Mouse (Mus musculus): Measurements from ENCODE around the gene Zcchc7.
A peak's percentile ranks its signal among the peaks of the same experiment; 100 is the strongest.

Gene Zcchc7

DNA sequence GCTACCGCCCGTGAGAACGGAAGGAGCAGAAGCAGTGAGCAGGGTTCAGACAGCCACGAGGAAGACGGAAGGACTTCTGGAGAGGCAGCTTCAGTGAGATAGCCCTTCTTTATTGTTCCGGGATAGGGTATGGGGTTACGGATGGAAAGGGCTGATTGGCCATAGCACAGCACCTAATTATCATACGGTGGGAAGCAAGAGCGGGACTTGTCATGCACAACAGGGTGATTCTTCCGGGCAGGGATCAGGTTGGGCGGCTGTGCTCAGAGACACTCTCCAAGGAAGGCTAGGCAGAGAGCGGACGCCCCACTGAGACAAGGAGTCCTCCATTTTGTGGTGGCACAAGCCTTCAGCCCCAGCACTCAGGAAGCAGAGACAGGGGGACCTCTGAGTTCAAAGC is 203.5 kb downstream of the Zcchc7 start:
- no peak for DNase-seq (ENCODE audit: low spot score in 2 of 2)

- DNase-seq (ENCODE audit: low spot score in 2 of 2): no peak
These were observed 207.5 kb downstream of the Zcchc7 start for GRCm38 (mm10) chr4:44963156-44963555.

GRCm38 (mm10) chr4:44965175-44965574 is 209.5 kb downstream of the Zcchc7 start:
- DNase-seq (ENCODE audit: low spot score in 2 of 2): no peak

DNA sequence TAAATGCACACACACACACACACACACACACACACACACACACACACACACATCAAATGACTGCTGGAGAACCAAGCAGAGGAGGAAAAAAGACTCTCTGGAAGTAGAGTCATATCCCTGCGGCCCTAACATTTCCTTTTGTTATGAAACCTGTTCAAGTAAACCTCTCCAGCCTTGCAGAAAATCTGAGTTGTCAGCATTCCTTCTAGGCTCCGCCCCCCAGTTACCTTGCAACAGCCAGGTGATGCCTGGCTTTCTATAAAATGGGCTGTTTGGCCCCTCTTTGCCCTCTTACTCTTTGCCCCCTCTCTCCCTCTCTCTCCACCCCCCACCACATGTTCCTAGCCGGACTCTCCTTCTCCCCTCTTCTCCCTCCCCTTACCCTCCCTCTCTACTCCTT is 210.1 kb downstream of the Zcchc7 start:
- no peak for DNase-seq (ENCODE audit: low spot score in 2 of 2)

DNA sequence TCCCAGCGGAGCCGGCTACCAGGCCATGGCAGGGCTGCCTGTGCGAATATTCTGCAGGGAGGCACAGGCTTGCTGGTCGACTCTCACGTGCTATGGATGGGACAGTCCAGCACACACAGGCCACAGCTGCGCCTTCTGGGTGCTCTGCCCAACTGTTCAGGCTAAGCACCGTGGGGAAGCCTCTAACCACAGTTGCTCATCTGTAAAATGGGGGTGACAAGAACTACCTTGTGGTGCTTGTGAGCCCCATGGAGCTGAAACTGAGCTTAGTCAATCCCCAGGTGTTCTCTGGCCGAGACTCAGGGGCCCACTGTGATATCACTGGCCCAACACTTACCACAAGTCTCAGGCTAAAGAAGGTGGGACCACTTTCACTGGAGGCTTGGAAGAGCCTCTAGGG is 211.7 kb downstream of the Zcchc7 start:
- DNase-seq (ENCODE audit: low spot score in 2 of 2): no peak

DNA sequence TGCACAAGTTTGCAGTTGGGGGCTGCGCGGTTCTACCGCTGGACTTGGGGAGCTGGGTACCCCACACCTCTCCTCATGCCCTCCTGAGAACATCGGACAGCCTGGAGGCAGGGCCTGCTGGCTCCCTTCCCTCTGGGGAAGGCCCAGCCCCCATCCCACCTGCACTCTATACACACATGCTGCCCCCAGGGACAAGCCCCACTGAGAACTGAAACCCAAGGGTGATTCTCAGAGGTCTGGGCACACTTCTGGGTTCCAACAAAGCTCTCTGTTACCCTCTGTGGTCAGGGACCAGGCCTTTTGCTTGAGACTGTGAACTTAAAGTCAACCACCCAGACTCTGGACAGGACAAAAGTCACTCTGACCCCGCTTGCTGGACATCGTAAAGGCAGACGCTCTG is 214.4 kb downstream of the Zcchc7 start:
- DNase-seq (ENCODE audit: low spot score in 2 of 2): no peak

DNA sequence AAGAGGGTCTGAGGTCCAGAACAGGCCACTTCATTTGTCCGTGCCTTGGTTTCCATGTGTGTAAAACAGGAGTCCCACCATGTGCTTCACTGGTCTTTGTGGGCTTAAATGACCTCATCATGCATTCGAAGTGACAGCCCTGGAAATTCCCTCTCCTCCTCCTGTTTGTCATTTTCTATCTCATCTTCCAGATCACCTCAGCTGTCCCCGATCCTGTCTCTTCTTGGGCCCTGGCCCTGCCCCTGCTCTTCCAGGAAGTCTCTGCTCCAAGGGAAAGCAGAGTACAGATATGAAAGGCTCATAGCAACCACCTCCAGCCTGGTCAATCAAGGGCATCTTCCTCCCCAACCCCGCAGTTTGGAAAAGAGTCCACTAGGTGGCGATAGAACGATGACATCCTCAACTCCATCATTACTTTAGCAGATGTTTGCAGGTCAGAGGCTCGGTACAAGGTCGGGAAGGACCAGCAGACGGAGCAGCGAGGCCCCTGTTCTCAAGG is 215.0 kb downstream of the Zcchc7 start:
- peak; percentile 23 to 35 for DNase-seq (ENCODE audit: low spot score in 2 of 2)

GRCm38 (mm10) chr4:44973450-44973849 is 217.8 kb downstream of the Zcchc7 start:
- DNase-seq (ENCODE audit: low spot score in 2 of 2): peak; percentile 87 to 95

- no peak for DNase-seq (ENCODE audit: low spot score in 2 of 2)
These were observed 218.2 kb downstream of the Zcchc7 start for GRCm38 (mm10) chr4:44973871-44974270.

GRCm38 (mm10) chr4:44974331-44974730 is 218.7 kb downstream of the Zcchc7 start:
- DNase-seq (ENCODE audit: low spot score in 2 of 2): no peak

DNA sequence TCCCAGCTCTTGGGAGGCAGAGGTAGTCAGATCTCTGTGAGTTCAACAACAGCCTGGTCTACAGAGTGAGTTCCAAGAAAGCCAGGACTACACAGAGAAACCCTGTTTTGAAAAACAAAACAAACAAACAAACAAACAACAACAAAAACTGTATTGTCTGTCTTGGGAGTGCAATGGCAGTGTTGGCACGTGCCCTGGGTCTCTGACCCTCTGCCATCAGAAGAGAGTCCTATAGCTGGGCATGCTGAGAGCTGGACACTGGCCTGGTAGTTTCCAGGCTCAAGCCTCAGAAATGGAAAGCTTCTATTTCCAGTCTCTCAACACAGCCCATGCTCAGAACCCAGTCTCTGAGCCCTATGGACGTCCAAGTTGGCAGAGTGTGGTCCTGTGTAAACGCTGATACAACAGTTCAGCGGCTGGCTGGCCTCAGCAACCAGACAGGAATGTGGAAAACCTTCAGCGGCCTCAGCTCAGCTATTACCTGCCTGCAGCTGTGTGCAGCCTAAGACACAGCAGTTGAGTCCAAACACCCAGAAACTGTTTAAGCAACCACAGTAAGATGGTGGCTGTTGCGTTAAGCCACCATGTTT is 220.4 kb downstream of the Zcchc7 start:
- DNase-seq (ENCODE audit: low spot score in 2 of 2): no peak

- DNase-seq (ENCODE audit: low spot score in 2 of 2): no peak
These were observed 221.4 kb downstream of the Zcchc7 start for GRCm38 (mm10) chr4:44976921-44977710.

- no peak for DNase-seq (ENCODE audit: low spot score in 2 of 2)
These were observed 222.5 kb downstream of the Zcchc7 start for GRCm38 (mm10) chr4:44978175-44978574.

- no peak for DNase-seq (ENCODE audit: low spot score in 2 of 2)
These were observed 224.2 kb downstream of the Zcchc7 start for GRCm38 (mm10) chr4:44979794-44980338.

- peak; percentile 67 for DNase-seq (ENCODE audit: low spot score in 2 of 2)
These were observed 225.8 kb downstream of the Zcchc7 start, which contains the start of gene Grhpr for GRCm38 (mm10) chr4:44981280-44981973. Gene Grhpr, plus strand, starts transcription at chr4:44981395.

All from frontal cortex, postnatal 36 days (tissue).